Mouse (Mus musculus) brain, embryonic 14.5 days (tissue): ENCODE data around the gene Gm3336.

Experiments
- CTCF ChIP-seq: fragments of 200-500 bp; IDR thresholded peaks from 2 replicates; pipeline ENCODE4 v1.5.1; 2012; ENCODE audit warnings: inconsistent platforms, mild to moderate bottlenecking, moderate library complexity, borderline replicate concordance; ENCODE audit not compliant: insufficient read depth, insufficient read length; ENCODE audit errors: extremely low read depth
- POLR2A ChIP-seq: fragments of 200-500 bp; IDR thresholded peaks from 2 replicates; pipeline ENCODE4 v1.6.1; 2012; ENCODE audit warnings: mild to moderate bottlenecking, inconsistent platforms, borderline replicate concordance; ENCODE audit not compliant: poor library complexity, insufficient read depth, insufficient read length, severe bottlenecking; ENCODE audit errors: extremely low read depth

GRCm38 (mm10) chr8:70737705-70738104, 19.4 kb downstream of the Gm3336 start:
- TF ChIP-seq CTCF = no peak
- no peak for TF ChIP-seq POLR2A
